Mouse (Mus musculus): ENCODE measurements around the gene Spg20. TPM values are rescaled to one million over a fixed set of nuclear protein-coding genes. Genes with fewer than 3 reads are reported as not detected.
A peak's percentile ranks its signal among the peaks of the same experiment; 100 is the strongest.

Spg20 gene
- polyA plus RNA-seq, 1 experiment = 49.3 TPM

GRCm38 (mm10) chr3:55093161-55093560 lies 18.7 kb upstream of the Spg20 start:
- H3K4me3 ChIP-seq = no peak overlapping the region
- H3K36me3 ChIP-seq (ENCODE audit: control insufficient read depth, insufficient read depth) = no peaks in the 10 kb centered on the region
- H3K79me2 ChIP-seq (ENCODE audit: control insufficient read depth, insufficient read depth) = no peaks in the 10 kb centered on the region
- no peak overlapping the region for H3ac ChIP-seq (ENCODE audit: control insufficient read depth, insufficient read length)
- no peaks in the 10 kb centered on the region for H3K27me3 ChIP-seq (ENCODE audit: control insufficient read depth, insufficient read depth, insufficient read length)
- no peak overlapping the region for H3K4me2 ChIP-seq (ENCODE audit: low read depth)
- peak; percentile 78 for TF ChIP-seq USF1 (IDR thresholded peaks at IDR 0.05; ENCODE audit: low read depth)
- TF ChIP-seq MYOD1 (IDR thresholded peaks at IDR 0.05; ENCODE audit: control insufficient read depth in 1 of 3, insufficient read length in 2 of 3, low read depth in 2 of 3) = no peak
- TF ChIP-seq SRF (IDR thresholded peaks at IDR 0.05; ENCODE audit: control insufficient read depth, insufficient read length, low read depth) = no peak

GRCm38 (mm10) chr3:55095968-55096654 lies 15.8 kb upstream of the Spg20 start:
- H3K4me2 ChIP-seq (ENCODE audit: low read depth) = peak overlapping the region; percentile 70
- H3K36me3 ChIP-seq (ENCODE audit: control insufficient read depth, insufficient read depth) = no peaks in the 10 kb centered on the region
- no peak for TF ChIP-seq POLR2A (IDR thresholded peaks at IDR 0.05; ENCODE audit: insufficient read length, low read depth)
- TF ChIP-seq MYOD1 (IDR thresholded peaks at IDR 0.05; ENCODE audit: control insufficient read depth in 1 of 3, insufficient read length in 2 of 3, low read depth in 2 of 3) = peak in 1 of 3 experiments; percentile 14
- peak; percentile 81 for TF ChIP-seq USF1 (IDR thresholded peaks at IDR 0.05; ENCODE audit: low read depth)
- no peaks in the 10 kb centered on the region for H3K27me3 ChIP-seq (ENCODE audit: control insufficient read depth, insufficient read depth, insufficient read length)
- H3K79me2 ChIP-seq (ENCODE audit: control insufficient read depth, insufficient read depth) = no peaks in the 10 kb centered on the region
- no peak overlapping the region for H3K4me3 ChIP-seq
- no peak overlapping the region for H3ac ChIP-seq (ENCODE audit: control insufficient read depth, insufficient read length)

- Histone ChIP-seq H3K36me3 (ENCODE audit: control insufficient read depth, insufficient read depth) (no peaks in the 10 kb centered on the region), H3K79me2 (ENCODE audit: control insufficient read depth, insufficient read depth) (no peaks in the 10 kb centered on the region), H3K27me3 (ENCODE audit: control insufficient read depth, insufficient read depth, insufficient read length) (no peaks in the 10 kb centered on the region), H3K4me3 (no peak overlapping the region), H3K4me2 (ENCODE audit: low read depth) (peak overlapping the region; percentile 70), H3ac (ENCODE audit: control insufficient read depth, insufficient read length) (no peak overlapping the region)
- TF ChIP-seq POLR2AphosphoS2 (IDR thresholded peaks at IDR 0.05; ENCODE audit: insufficient read length, low read depth) (no peak), TCF12 (IDR thresholded peaks at IDR 0.05; ENCODE audit: insufficient read depth, poor library complexity, severe bottlenecking) (no peak), MYOD1 (IDR thresholded peaks at IDR 0.05; ENCODE audit: control insufficient read depth in 1 of 3, insufficient read length in 2 of 3, low read depth in 2 of 3) (no peak), POLR2A (IDR thresholded peaks at IDR 0.05; ENCODE audit: insufficient read length, low read depth) (no peak), REST (IDR thresholded peaks at IDR 0.05; ENCODE audit: insufficient read depth, insufficient read length) (no peak), TCF3 (IDR thresholded peaks at IDR 0.05; ENCODE audit: insufficient read length, low read depth) (no peak), CEBPB (IDR thresholded peaks at IDR 0.05; ENCODE audit: insufficient read depth, poor library complexity, severe bottlenecking) (no peak), E2F4 (IDR thresholded peaks at IDR 0.05; ENCODE audit: insufficient read depth) (no peak), USF1 (IDR thresholded peaks at IDR 0.05; ENCODE audit: low read depth) (no peak), MYOG (IDR thresholded peaks at IDR 0.05; ENCODE audit: control insufficient read depth in 1 of 3, insufficient read depth in 1 of 3, insufficient read length in 2 of 3, low read depth in 2 of 3) (no peak), MAX (IDR thresholded peaks at IDR 0.05; ENCODE audit: low read depth) (no peak), SRF (IDR thresholded peaks at IDR 0.05; ENCODE audit: control insufficient read depth, insufficient read length, low read depth) (no peak)
Measured at GRCm38 (mm10) chr3:55096655-55097005, 15.3 kb upstream of the Spg20 start.

DNA sequence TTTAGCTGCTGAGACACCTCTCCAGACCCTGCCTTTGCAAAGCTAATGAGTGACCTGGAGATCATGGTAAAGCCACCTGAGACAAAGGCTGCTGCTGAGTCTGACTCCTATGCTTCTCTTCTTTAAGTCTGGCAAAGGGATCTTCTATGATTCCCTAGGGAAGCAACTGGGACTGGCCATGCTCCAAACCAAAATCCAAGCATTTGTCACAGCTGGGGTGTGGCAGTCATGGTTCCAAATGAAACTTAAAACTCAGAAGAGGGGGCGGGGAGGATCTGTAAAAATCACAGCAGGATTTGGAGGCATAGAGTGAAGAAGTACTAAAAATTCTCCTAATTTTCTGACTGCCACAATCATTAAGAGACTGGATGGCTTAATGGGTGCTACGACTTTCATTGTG lies 14.7 kb upstream of the Spg20 start:
- H3K27me3 ChIP-seq (ENCODE audit: control insufficient read depth, insufficient read depth, insufficient read length) = no peaks in the 10 kb centered on the region
- TF ChIP-seq MYOD1 (IDR thresholded peaks at IDR 0.05; ENCODE audit: control insufficient read depth in 1 of 3, insufficient read length in 2 of 3, low read depth in 2 of 3) = peak in 2 of 3 experiments; percentile 41 to 51
- no peak for TF ChIP-seq CEBPB (IDR thresholded peaks at IDR 0.05; ENCODE audit: insufficient read depth, poor library complexity, severe bottlenecking)
- no peak for TF ChIP-seq POLR2A (IDR thresholded peaks at IDR 0.05; ENCODE audit: insufficient read length, low read depth)
- no peak for TF ChIP-seq REST (IDR thresholded peaks at IDR 0.05; ENCODE audit: insufficient read depth, insufficient read length)
- no peak for TF ChIP-seq E2F4 (IDR thresholded peaks at IDR 0.05; ENCODE audit: insufficient read depth)
- TF ChIP-seq MYOG (IDR thresholded peaks at IDR 0.05; ENCODE audit: control insufficient read depth in 1 of 3, insufficient read depth in 1 of 3, insufficient read length in 2 of 3, low read depth in 2 of 3) = peak in 2 of 3 experiments; percentile 60 to 63
- TF ChIP-seq TCF12 (IDR thresholded peaks at IDR 0.05; ENCODE audit: insufficient read depth, poor library complexity, severe bottlenecking) = peak; percentile 78
- no peak for TF ChIP-seq MAX (IDR thresholded peaks at IDR 0.05; ENCODE audit: low read depth)
- H3K4me3 ChIP-seq = no peak overlapping the region
- H3ac ChIP-seq (ENCODE audit: control insufficient read depth, insufficient read length) = no peak overlapping the region
- no peaks in the 10 kb centered on the region for H3K79me2 ChIP-seq (ENCODE audit: control insufficient read depth, insufficient read depth)
- H3K36me3 ChIP-seq (ENCODE audit: control insufficient read depth, insufficient read depth) = no peaks in the 10 kb centered on the region
- H3K4me2 ChIP-seq (ENCODE audit: low read depth) = peak overlapping the region; percentile 70

GRCm38 (mm10) chr3:55098014-55098413 lies 13.9 kb upstream of the Spg20 start:
- Histone ChIP-seq H3K36me3 (ENCODE audit: control insufficient read depth, insufficient read depth) (no peaks in the 10 kb centered on the region), H3K4me3 (no peak overlapping the region), H3K27me3 (ENCODE audit: control insufficient read depth, insufficient read depth, insufficient read length) (no peaks in the 10 kb centered on the region), H3K79me2 (ENCODE audit: control insufficient read depth, insufficient read depth) (no peaks in the 10 kb centered on the region), H3ac (ENCODE audit: control insufficient read depth, insufficient read length) (no peak overlapping the region), H3K4me2 (ENCODE audit: low read depth) (peak overlapping the region; percentile 70)
- TF ChIP-seq CEBPB (IDR thresholded peaks at IDR 0.05; ENCODE audit: insufficient read depth, poor library complexity, severe bottlenecking) (no peak), MYOG (IDR thresholded peaks at IDR 0.05; ENCODE audit: control insufficient read depth in 1 of 3, insufficient read depth in 1 of 3, insufficient read length in 2 of 3, low read depth in 2 of 3) (peak in 1 of 3 experiments; percentile 60), POLR2AphosphoS2 (IDR thresholded peaks at IDR 0.05; ENCODE audit: insufficient read length, low read depth) (peak; percentile 34), TCF12 (IDR thresholded peaks at IDR 0.05; ENCODE audit: insufficient read depth, poor library complexity, severe bottlenecking) (peak; percentile 9), TCF3 (IDR thresholded peaks at IDR 0.05; ENCODE audit: insufficient read length, low read depth) (no peak), MYOD1 (IDR thresholded peaks at IDR 0.05; ENCODE audit: control insufficient read depth in 1 of 3, insufficient read length in 2 of 3, low read depth in 2 of 3) (peak; percentile 83 to 94 (median 85)), MAX (IDR thresholded peaks at IDR 0.05; ENCODE audit: low read depth) (no peak), POLR2A (IDR thresholded peaks at IDR 0.05; ENCODE audit: insufficient read length, low read depth) (peak; percentile 47), REST (IDR thresholded peaks at IDR 0.05; ENCODE audit: insufficient read depth, insufficient read length) (no peak)

Data from myocyte (in vitro differentiated cells).